Mouse (Mus musculus): ENCODE results near the gene Scgb1b30. TPM values are rescaled to one million over a fixed set of nuclear protein-coding genes. Genes with fewer than 3 reads are reported as not detected.

Gene Scgb1b30
- polyA plus RNA-seq, 1 experiment from 2014 or later: not detected

- H3K4me3 ChIP-seq (replicated peaks; ENCODE audit: low read depth, low read length): no peak overlapping the region
- no peak overlapping the region for H3K4me2 ChIP-seq (ENCODE audit: low read length)
- ATAC-seq (ENCODE audit: low FRiP score, low TSS enrichment) (no peak), DNase-seq (no peak)
- H3K27me3 ChIP-seq (ENCODE audit: control insufficient read depth, insufficient read depth, low read length): no peaks in the 10 kb centered on the region
- no peaks in the 10 kb centered on the region for H3K4me1 ChIP-seq (ENCODE audit: control insufficient read depth, insufficient read depth, low read length)
- no peaks in the 10 kb centered on the region for H3K9me3 ChIP-seq (ENCODE audit: control insufficient read depth, low read length)
- peaks cover 99% of the 10 kb centered on the region for H3K36me3 ChIP-seq (ENCODE audit: control insufficient read depth, insufficient read depth, low read length)
- 96% methylated on average over 4 of the region's 4 CpGs for WGBS
- no peak overlapping the region for H3K9ac ChIP-seq (replicated peaks; ENCODE audit: low read length)
- no peak overlapping the region for H3K27ac ChIP-seq (replicated peaks; ENCODE audit: low read depth, low read length)
Measured at GRCm38 (mm10) chr7:34147193-34147592, 52.0 kb downstream of the Scgb1b30 start.

Other genes starting within 250 kb of the Scgb1b30 start
- gene Scgb2b26, start 150.4 kb upstream of the Scgb1b30 start, polyA plus RNA-seq (2014; fragmentation: Nextera tagmentation; extraction: Ambion mirVana): not detected in 2 replicates
- gene Scgb2b27, start 81.5 kb upstream of the Scgb1b30 start, polyA plus RNA-seq (2014; fragmentation: Nextera tagmentation; extraction: Ambion mirVana): not detected in 2 replicates
- not detected in 2 replicates for gene Scgb1b27, start 73.9 kb upstream of the Scgb1b30 start, polyA plus RNA-seq (2014; fragmentation: Nextera tagmentation; extraction: Ambion mirVana)
- gene Wtip, start 37.8 kb downstream of the Scgb1b30 start, polyA plus RNA-seq (2014; fragmentation: Nextera tagmentation; extraction: Ambion mirVana): 2.8 TPM in 2 replicates
- 159 and 203 TPM in 2 replicates for gene Uba2, start 74.2 kb downstream of the Scgb1b30 start, polyA plus RNA-seq (2014; fragmentation: Nextera tagmentation; extraction: Ambion mirVana)
- gene Pdcd2l, start 101.2 kb downstream of the Scgb1b30 start, polyA plus RNA-seq (2014; fragmentation: Nextera tagmentation; extraction: Ambion mirVana): 67.7 and 77.4 TPM in 2 replicates
- 192 and 216 TPM in 2 replicates for gene Gpi1, start 134.9 kb downstream of the Scgb1b30 start, polyA plus RNA-seq (2014; fragmentation: Nextera tagmentation; extraction: Ambion mirVana)
- 0.84 TPM in 1 of 2 replicates, not detected in the other for gene Gm6096, start 155.6 kb downstream of the Scgb1b30 start, polyA plus RNA-seq (2014; fragmentation: Nextera tagmentation; extraction: Ambion mirVana)
- 36.7 and 40.6 TPM in 2 replicates for gene 4931406P16Rik, start 218.1 kb downstream of the Scgb1b30 start, polyA plus RNA-seq (2014; fragmentation: Nextera tagmentation; extraction: Ambion mirVana)

Measured in midbrain, embryonic 14.5 days (tissue).